Mouse (Mus musculus) CH12.LX (cell line): Measurements from ENCODE around the gene 1700010I14Rik. TPM values are rescaled to one million over a fixed set of nuclear protein-coding genes. Genes with fewer than 3 reads are reported as not detected.
A peak's percentile ranks its signal among the peaks of the same experiment; 100 is the strongest.

Source experiments
- DNase-seq: peaks from one replicate; pipeline ENCODE4 v3.0.0-alpha.2; 2013; ENCODE audit errors: extremely low read depth
- H3K27ac ChIP-seq: 2 replicates; pipeline ENCODE4 v1.5.1; 2012; ENCODE audit warnings: low read depth, mild to moderate bottlenecking, control low read depth, moderate library complexity; ENCODE audit not compliant: insufficient read depth
- H3K27me3 ChIP-seq: replicated peaks from 2 replicates; pipeline ENCODE3; 2012; ENCODE audit warnings: inconsistent platforms
- H3K36me3 ChIP-seq, 2 experiments: replicated peaks in 1 of 2; 2 replicates each; pipeline versions ENCODE3 to v1.6.1; 2012; ENCODE audit warnings: inconsistent platforms in 1 of 2, low read length in 1 of 2, mild to moderate bottlenecking in 1 of 2, mixed read lengths in 1 of 2, moderate library complexity in 1 of 2; ENCODE audit not compliant: control insufficient read depth in 1 of 2, insufficient read depth in 1 of 2
- H3K4me1 ChIP-seq, 2 experiments: 2 replicates each; pipeline ENCODE4 v1.6.1; 2012; ENCODE audit warnings: inconsistent platforms in 1 of 2, moderate library complexity in 1 of 2; ENCODE audit not compliant: insufficient read depth in 2 of 2, control insufficient read depth in 1 of 2
- H3K4me2 ChIP-seq: 2 replicates; pipeline ENCODE4 v1.6.1; 2012; ENCODE audit warnings: low read depth, mild to moderate bottlenecking, control low read depth; ENCODE audit not compliant: poor library complexity, insufficient read depth, severe bottlenecking
- H3K4me3 ChIP-seq, 3 experiments: fragments of 150-350 bp in 1 of 3; sonication (generic) in 1 of 3; replicated peaks in 1 of 3; 2 replicates each; pipeline versions ENCODE3 to v1.5.1; 2011 to 2012; ENCODE audit warnings: low read depth in 2 of 3, low read length in 2 of 3, mild to moderate bottlenecking in 2 of 3, moderate library complexity in 2 of 3, control low read depth in 1 of 3, improper control_type of control experiment in 1 of 3, inconsistent platforms in 1 of 3, mixed read lengths in 1 of 3; ENCODE audit not compliant: poor library complexity in 1 of 3
- H3K79me2 ChIP-seq: replicated peaks from 2 replicates; pipeline ENCODE4 v1.6.1; 2012; ENCODE audit warnings: mild to moderate bottlenecking, moderate library complexity; ENCODE audit not compliant: control insufficient read depth, poor library complexity, insufficient read depth, severe bottlenecking; ENCODE audit errors: extremely low read depth
- H3K9ac ChIP-seq: 2 replicates; pipeline ENCODE4 v1.6.1; 2012; ENCODE audit warnings: low read depth, mild to moderate bottlenecking, control low read depth, moderate library complexity; ENCODE audit not compliant: insufficient read depth
- H3K9me3 ChIP-seq: replicated peaks from 2 replicates; pipeline ENCODE3; 2012; ENCODE audit warnings: low read length, inconsistent platforms, mixed read lengths
- BHLHE40 ChIP-seq: IDR thresholded peaks from 2 replicates; pipeline ENCODE4 v1.6.1; 2011; ENCODE audit warnings: mild to moderate bottlenecking, low read depth, low read length, improper control_type of control experiment
- CHD1 ChIP-seq: IDR thresholded peaks from 2 replicates; pipeline ENCODE4 v1.6.1; 2012; ENCODE audit warnings: low read depth, low read length, improper control_type of control experiment, inconsistent platforms
- CHD2 ChIP-seq: IDR thresholded peaks from 2 replicates; pipeline ENCODE4 v1.6.1; 2011; ENCODE audit warnings: low read length, improper control_type of control experiment
- CTCF ChIP-seq, 2 experiments: IDR thresholded peaks in 1 of 2; conservative IDR thresholded peaks in 1 of 2; 2 replicates each; pipeline ENCODE4 v1.5.1; 2011 to 2012; ENCODE audit warnings: low read depth in 2 of 2, low read length in 2 of 2, improper control_type of control experiment in 1 of 2, inconsistent platforms in 1 of 2, mild to moderate bottlenecking in 1 of 2, moderate library complexity in 1 of 2
- E2F4 ChIP-seq: IDR thresholded peaks from 2 replicates; pipeline ENCODE4 v1.6.1; 2011; ENCODE audit warnings: low read depth, low read length, improper control_type of control experiment; ENCODE audit not compliant: insufficient replicate concordance
- ELF1 ChIP-seq: IDR thresholded peaks from 2 replicates; pipeline ENCODE4 v1.6.1; 2014; ENCODE audit warnings: low read depth, mild to moderate bottlenecking, inconsistent platforms, low read length, improper control_type of control experiment
- EP300 ChIP-seq: IDR thresholded peaks from 2 replicates; pipeline ENCODE4 v1.6.1; 2011; ENCODE audit warnings: low read length, improper control_type of control experiment
- ETS1 ChIP-seq: conservative IDR thresholded peaks from 2 replicates; pipeline ENCODE4 v1.6.1; 2012; ENCODE audit warnings: low read depth, mild to moderate bottlenecking, inconsistent platforms, low read length, improper control_type of control experiment, moderate library complexity
- GABPA ChIP-seq: IDR thresholded peaks from 2 replicates; pipeline ENCODE4 v1.6.1; 2012; ENCODE audit warnings: low read depth, low read length, improper control_type of control experiment, inconsistent platforms; ENCODE audit not compliant: insufficient replicate concordance
- HCFC1 ChIP-seq: IDR thresholded peaks from 2 replicates; pipeline ENCODE4 v1.6.1; 2012; ENCODE audit warnings: low read depth, mild to moderate bottlenecking, inconsistent platforms, low read length, improper control_type of control experiment
- IRF4 ChIP-seq: IDR thresholded peaks from 2 replicates; pipeline ENCODE4 v1.6.1; 2014; ENCODE audit warnings: low read depth, mild to moderate bottlenecking, inconsistent platforms, low read length, improper control_type of control experiment
- JUN ChIP-seq: IDR thresholded peaks from 2 replicates; pipeline ENCODE4 v1.6.1; 2011; ENCODE audit warnings: low read depth, mild to moderate bottlenecking, low read length, improper control_type of control experiment, moderate library complexity; ENCODE audit not compliant: insufficient read depth
- JUND ChIP-seq: conservative IDR thresholded peaks from 2 replicates; pipeline ENCODE4 v1.6.1; 2011; ENCODE audit warnings: low read depth, low read length, improper control_type of control experiment
- KAT2A ChIP-seq: IDR thresholded peaks from 2 replicates; pipeline ENCODE4 v1.6.1; 2012; ENCODE audit warnings: low read length, improper control_type of control experiment, inconsistent platforms; ENCODE audit not compliant: insufficient replicate concordance
- MAFK ChIP-seq: IDR thresholded peaks from 2 replicates; pipeline ENCODE4 v1.6.1; 2011; ENCODE audit warnings: low read length, improper control_type of control experiment; ENCODE audit not compliant: insufficient replicate concordance
- MAX ChIP-seq: IDR thresholded peaks from 2 replicates; pipeline ENCODE4 v1.6.1; 2011; ENCODE audit warnings: low read length, improper control_type of control experiment
- MAZ ChIP-seq: IDR thresholded peaks from 2 replicates; pipeline ENCODE4 v1.6.1; 2012; ENCODE audit warnings: low read depth, mild to moderate bottlenecking, inconsistent platforms, low read length, improper control_type of control experiment, moderate library complexity
- MEF2A ChIP-seq: IDR thresholded peaks from 2 replicates; pipeline ENCODE4 v1.6.1; 2014; ENCODE audit warnings: low read depth, mild to moderate bottlenecking, inconsistent platforms, low read length, improper control_type of control experiment, borderline replicate concordance
- MXI1 ChIP-seq: IDR thresholded peaks from 2 replicates; pipeline ENCODE4 v1.6.1; 2011; ENCODE audit warnings: mild to moderate bottlenecking, low read depth, low read length, improper control_type of control experiment
- MYC ChIP-seq: IDR thresholded peaks from 2 replicates; pipeline ENCODE4 v1.6.1; 2011; ENCODE audit warnings: low read depth, mild to moderate bottlenecking, improper control_type of control experiment, low read length
- NELFE ChIP-seq: IDR thresholded peaks from 2 replicates; pipeline ENCODE4 v1.6.1; 2011; ENCODE audit warnings: low read depth, low read length, improper control_type of control experiment
- NRF1 ChIP-seq: IDR thresholded peaks from 2 replicates; pipeline ENCODE4 v1.6.1; 2014; ENCODE audit warnings: low read depth, mild to moderate bottlenecking, inconsistent platforms, low read length, improper control_type of control experiment, moderate library complexity
- PAX5 ChIP-seq: IDR thresholded peaks from 2 replicates; pipeline ENCODE4 v1.6.1; 2012; ENCODE audit warnings: low read length, inconsistent platforms, mixed read lengths
- POLR2A ChIP-seq: IDR thresholded peaks from 2 replicates; pipeline ENCODE4 v1.6.1; 2011; ENCODE audit warnings: low read depth, mild to moderate bottlenecking, improper control_type of control experiment, low read length
- POLR2AphosphoS2 ChIP-seq: IDR thresholded peaks from 2 replicates; pipeline ENCODE4 v1.6.1; 2011; ENCODE audit warnings: low read depth, low read length, improper control_type of control experiment
- RAD21 ChIP-seq: IDR thresholded peaks from 2 replicates; pipeline ENCODE4 v1.6.1; 2011; ENCODE audit warnings: low read depth, mild to moderate bottlenecking, low read length, improper control_type of control experiment, moderate library complexity
- RCOR1 ChIP-seq: conservative IDR thresholded peaks from 2 replicates; pipeline ENCODE4 v1.6.1; 2012; ENCODE audit warnings: low read depth, mild to moderate bottlenecking, inconsistent platforms, low read length, improper control_type of control experiment
- SIN3A ChIP-seq: IDR thresholded peaks from 2 replicates; pipeline ENCODE4 v1.6.1; 2012; ENCODE audit warnings: low read length, improper control_type of control experiment, inconsistent platforms
- SMC3 ChIP-seq: IDR thresholded peaks from 2 replicates; pipeline ENCODE4 v1.6.1; 2011; ENCODE audit warnings: low read depth, low read length, improper control_type of control experiment
- TBP ChIP-seq: conservative IDR thresholded peaks from 2 replicates; pipeline ENCODE4 v1.6.1; 2011; ENCODE audit warnings: low read depth, low read length, improper control_type of control experiment
- TCF12 ChIP-seq: IDR thresholded peaks from 2 replicates; pipeline ENCODE4 v1.6.1; 2014; ENCODE audit warnings: low read depth, mild to moderate bottlenecking, inconsistent platforms, low read length, improper control_type of control experiment
- UBTF ChIP-seq: IDR thresholded peaks from 2 replicates; pipeline ENCODE4 v1.6.1; 2012; ENCODE audit warnings: low read depth, mild to moderate bottlenecking, inconsistent platforms, low read length, improper control_type of control experiment, moderate library complexity
- USF1 ChIP-seq: IDR thresholded peaks from 2 replicates; pipeline ENCODE4 v1.6.1; 2014; ENCODE audit warnings: low read depth, mild to moderate bottlenecking, inconsistent platforms, low read length, improper control_type of control experiment
- USF2 ChIP-seq: conservative IDR thresholded peaks from 2 replicates; pipeline ENCODE4 v1.6.1; 2011; ENCODE audit warnings: low read depth, low read length, improper control_type of control experiment
- ZC3H11A ChIP-seq: IDR thresholded peaks from 2 replicates; pipeline ENCODE4 v1.6.1; 2012; ENCODE audit warnings: low read depth, mild to moderate bottlenecking, inconsistent platforms, low read length, improper control_type of control experiment
- ZKSCAN1 ChIP-seq: IDR thresholded peaks from 2 replicates; pipeline ENCODE4 v1.6.1; 2012; ENCODE audit warnings: low read depth, inconsistent platforms, low read length, improper control_type of control experiment, borderline replicate concordance
- ZMIZ1 ChIP-seq: IDR thresholded peaks from 2 replicates; pipeline ENCODE4 v1.6.1; 2012; ENCODE audit warnings: low read depth, mild to moderate bottlenecking, inconsistent platforms, low read length, improper control_type of control experiment
- ZNF384 ChIP-seq: IDR thresholded peaks from 2 replicates; pipeline ENCODE4 v1.6.1; 2012; ENCODE audit warnings: low read depth, low read length, improper control_type of control experiment, inconsistent platforms
- dilution Hi-C: fragments of 300-500 bp; cut with MboI; formaldehyde crosslinking; loops from 2 replicates; pipeline ENCODE4 v1.14.3; 2020; ENCODE audit warnings: low sequenced_read_pairs; ENCODE audit not compliant: extremely low pct_unique_long_range_greater_than_20kb, extremely low pct_ligation_motif_present
- in situ Hi-C: fragments of 300-500 bp; cut with MboI; formaldehyde crosslinking; loops from 3 replicates; pipeline ENCODE4 v1.14.3; 2019; ENCODE audit warnings: low sequenced_read_pairs, low pct_ligation_motif_present, low pct_unique_long_range_greater_than_20kb, mixed read lengths
- polyA plus RNA-seq: library from polyadenylated mRNA; unstranded; fragments of >175 nt; gene quantifications from 2 replicates; pipeline ENCODE4 v1.2.1, GENCODE M21; 2012; ENCODE audit warnings: low read depth; ENCODE audit not compliant: insufficient read length
- total RNA-seq, 2 experiments: library from RNA; depleted of rRNA; stranded (reverse); fragments of 300-350 nt in 1 of 2; fragments of >200 nt in 1 of 2; gene quantifications; 2 replicates each; pipeline ENCODE4 v1.2.3; 2012 to 2014

1700010I14Rik gene
- total and polyA plus RNA-seq, 3 experiments, result 3.4 to 7.2 (median 3.5) TPM

DNA sequence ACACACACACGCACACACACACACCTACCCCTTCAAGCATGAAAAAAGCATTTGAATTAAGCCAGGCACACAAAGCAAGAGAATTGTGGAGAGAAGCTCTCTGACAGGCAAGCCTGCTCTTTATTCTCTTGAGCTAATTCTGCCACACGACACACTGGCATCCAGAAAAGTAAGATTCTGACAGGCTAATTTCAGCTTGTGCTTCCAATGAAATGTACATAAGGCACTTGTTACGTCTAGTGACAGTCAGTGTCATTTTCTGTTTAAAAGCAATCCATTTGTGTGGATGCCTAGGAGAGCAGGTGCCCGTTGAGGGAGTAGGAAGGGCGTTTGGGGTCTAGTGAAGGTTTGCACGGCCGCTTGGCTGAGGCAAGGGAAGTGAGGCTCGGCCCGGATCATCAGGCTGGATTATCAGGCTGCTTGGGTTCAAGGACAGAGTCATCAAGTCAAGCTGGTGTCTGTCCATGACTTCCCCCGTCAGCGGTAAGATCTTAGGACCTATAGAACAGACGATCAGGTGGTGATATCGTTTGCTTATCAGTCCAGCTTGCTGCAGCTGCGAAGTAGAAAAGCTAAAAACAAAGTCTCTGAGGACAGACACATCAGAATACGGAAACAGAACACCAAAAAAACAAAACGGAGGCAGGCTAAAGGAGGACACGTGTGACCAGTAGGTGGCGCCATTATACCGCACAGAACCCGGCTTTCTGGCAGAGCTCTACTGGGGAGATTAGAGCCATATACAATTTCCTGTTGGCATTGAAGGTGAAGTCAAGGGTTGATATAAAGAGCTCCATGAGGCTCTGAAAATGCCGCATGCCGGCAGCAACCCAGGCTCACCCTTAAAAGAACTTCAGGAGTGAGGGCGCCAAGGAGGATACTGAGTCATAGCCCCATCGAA is 43.4 kb downstream of the 1700010I14Rik start:
- H3K27ac ChIP-seq, result no peak overlapping the region
- no peaks in the 10 kb centered on the region for H3K36me3 ChIP-seq
- H3K27me3 ChIP-seq, result no peaks in the 10 kb centered on the region
- peak overlapping the region in 2 of 3 experiments; percentile 25 to 27 for H3K4me3 ChIP-seq
- no peaks in the 10 kb centered on the region for H3K9me3 ChIP-seq
- peaks cover 2 to 10% of the 10 kb centered on the region in 2 experiments; a peak in 3 of 4 replicates for H3K4me1 ChIP-seq
- dilution Hi-C loops (no loop called here), in situ Hi-C loops (loop anchor here (10.0 to 25.0 kb wide), 2 partner anchors 133 to 406 kb away; no protein-coding TSS in a partner anchor)
- DNase-seq, result peak; percentile 85
- no peak for TF ChIP-seq USF1
- no peak for TF ChIP-seq CHD1
- TF ChIP-seq E2F4, result no peak
- TF ChIP-seq POLR2A, result no peak
- TF ChIP-seq GABPA, result no peak
- no peak for TF ChIP-seq ZMIZ1
- TF ChIP-seq SMC3, result peak; percentile 64
- peak; percentile 60 for TF ChIP-seq ELF1
- no peak for TF ChIP-seq IRF4
- no peak for TF ChIP-seq ZKSCAN1
- TF ChIP-seq MAZ, result no peak
- TF ChIP-seq MAFK, result no peak
- no peak for TF ChIP-seq ETS1
- TF ChIP-seq CTCF (conservative IDR thresholded peaks at IDR 0.05 in 1 of 2, IDR thresholded peaks at IDR 0.05 in 1 of 2; ENCODE audit: low read depth in 2 of 2, low read length in 2 of 2), result peak; percentile 86 to 93
- TF ChIP-seq HCFC1, result peak; percentile 9; the same call in 1 of the 2 replicates
- TF ChIP-seq TBP, result no peak
- 0 out of 2 replicates have a peak, but pooled peaks have one; percentile 16 for TF ChIP-seq JUND
- no peak for TF ChIP-seq USF2
- TF ChIP-seq ZC3H11A, result no peak
- TF ChIP-seq BHLHE40, result no peak
- TF ChIP-seq JUN, result no peak
- no peak for TF ChIP-seq PAX5
- TF ChIP-seq MXI1, result no peak
- no peak for TF ChIP-seq NELFE
- no peak for TF ChIP-seq NRF1
- peak; percentile 45; the same call in 1 of the 2 replicates for TF ChIP-seq MEF2A
- TF ChIP-seq EP300, result no peak
- TF ChIP-seq SIN3A, result 0 out of 2 replicates have a peak, but pooled peaks have one; percentile 24
- TF ChIP-seq POLR2AphosphoS2, result no peak
- TF ChIP-seq UBTF, result no peak
- 0 out of 2 replicates have a peak, but pooled peaks have one; percentile 52 for TF ChIP-seq MYC
- no peak for TF ChIP-seq CHD2
- peak; percentile 86 for TF ChIP-seq MAX
- TF ChIP-seq TCF12, result no peak
- peak; percentile 91 for TF ChIP-seq RAD21
- TF ChIP-seq RCOR1, result no peak
- TF ChIP-seq ZNF384, result peak; percentile 61; the same call in 1 of the 2 replicates
- no peak for TF ChIP-seq KAT2A
- peak overlapping the region; percentile 47 for H3K4me2 ChIP-seq
- H3K9ac ChIP-seq, result peak overlapping the region; percentile 19; the same call in 1 of the 2 replicates
- no peaks in the 10 kb centered on the region for H3K79me2 ChIP-seq
